Mouse (Mus musculus): Measurements from ENCODE around the gene Olfr1294.

The Olfr1294 gene

GRCm38 (mm10) chr2:111540191-111540590 is at the start of gene Olfr1294:
Olfr1294 (minus strand) TSS chr2:111540291.
- no peak for DNase-seq (ENCODE audit: low read depth, low spot score)

- DNase-seq (ENCODE audit: low read depth, low spot score): no peak
These were observed 29.5 kb upstream of the Olfr1294 start, which contains the start of gene Olfr1295 for GRCm38 (mm10) chr2:111569581-111569980. Olfr1295 (minus strand) TSS chr2:111569681.

GRCm38 (mm10) chr2:111524903-111525302 is 15.2 kb downstream of the Olfr1294 start, which contains the start of gene Olfr1293-ps:
Olfr1293-ps (plus strand) TSS chr2:111525203.
- DNase-seq (ENCODE audit: low read depth, low spot score): no peak

GRCm38 (mm10) chr2:111517451-111517850 is 22.6 kb downstream of the Olfr1294 start:
- DNase-seq (ENCODE audit: low read depth, low spot score): no peak

GRCm38 (mm10) chr2:111496880-111497279 is 43.2 kb downstream of the Olfr1294 start, which contains the start of gene Olfr1291-ps1:
Olfr1291-ps1 (plus strand) TSS chr2:111497180.
- DNase-seq (ENCODE audit: low read depth, low spot score): no peak

- DNase-seq (ENCODE audit: low read depth, low spot score): no peak
These were observed 46.4 kb downstream of the Olfr1294 start, which contains the start of gene Olfr1290 for GRCm38 (mm10) chr2:111493729-111494128. Olfr1290 (minus strand) TSS chr2:111493829.
